Mouse (Mus musculus) adrenal gland, adult (tissue): Measurements from ENCODE around the gene Tuba3b.
A peak's percentile ranks its signal among the peaks of the same experiment; 100 is the strongest.

Experiments
- DNase-seq, 2 experiments: peaks; one replicate each; pipeline ENCODE4 v3.0.0; 2022 to 2023; ENCODE audit warnings: low spot score in 1 of 2; ENCODE audit not compliant: inconsistent age in 2 of 2

Gene Tuba3b

DNA sequence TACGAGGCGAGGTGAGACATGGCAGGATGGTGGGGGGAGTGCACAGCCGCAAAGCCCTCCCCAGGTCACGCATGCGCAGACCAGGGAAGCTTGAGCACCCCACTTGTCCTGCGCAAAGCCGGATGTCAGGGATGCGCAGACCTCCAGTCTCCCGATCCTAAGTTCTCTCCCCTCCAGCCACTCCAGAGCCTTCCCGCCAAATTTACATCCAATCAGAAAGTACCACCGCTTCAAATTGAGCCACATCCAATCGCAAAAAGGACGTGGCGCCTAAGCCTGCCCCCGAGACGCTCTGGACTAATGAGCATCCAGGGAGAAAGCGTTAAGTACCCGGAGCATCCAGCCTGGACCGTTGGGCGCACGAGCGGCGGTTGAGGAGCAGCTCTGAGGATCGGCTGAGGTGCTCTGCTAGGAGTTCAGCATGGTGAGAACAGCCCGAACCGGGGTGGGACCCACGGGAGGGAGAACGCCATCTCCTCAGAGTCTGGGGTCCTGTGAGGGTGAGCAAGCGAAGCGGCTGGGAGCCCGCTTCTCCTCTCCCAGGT is at the start of gene Tuba3b:
Tuba3b (plus strand) TSS at position 92 of the 545 bp plus-strand sequence.
- DNase-seq = no peak

DNA sequence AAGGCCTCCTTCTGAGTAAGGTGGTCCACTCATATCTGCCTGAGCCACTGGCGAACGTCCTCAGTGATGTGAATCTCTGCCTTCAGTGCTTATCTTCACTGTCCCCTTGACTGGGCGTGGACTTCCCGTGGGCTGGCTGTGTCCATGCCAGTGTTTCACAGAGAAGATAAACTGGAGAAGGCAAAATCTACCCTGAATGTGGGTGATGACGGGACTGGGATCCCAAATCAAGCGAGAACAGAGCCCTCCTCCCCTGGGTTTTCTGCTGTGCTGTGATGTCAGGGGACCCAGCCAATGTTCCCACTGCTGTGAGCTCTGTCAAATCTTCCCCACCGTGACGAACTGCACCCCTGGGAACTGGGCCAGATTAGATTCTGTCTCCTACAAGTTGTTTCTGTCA is 48.3 kb upstream of the Tuba3b start:
- no peak for DNase-seq

DNA sequence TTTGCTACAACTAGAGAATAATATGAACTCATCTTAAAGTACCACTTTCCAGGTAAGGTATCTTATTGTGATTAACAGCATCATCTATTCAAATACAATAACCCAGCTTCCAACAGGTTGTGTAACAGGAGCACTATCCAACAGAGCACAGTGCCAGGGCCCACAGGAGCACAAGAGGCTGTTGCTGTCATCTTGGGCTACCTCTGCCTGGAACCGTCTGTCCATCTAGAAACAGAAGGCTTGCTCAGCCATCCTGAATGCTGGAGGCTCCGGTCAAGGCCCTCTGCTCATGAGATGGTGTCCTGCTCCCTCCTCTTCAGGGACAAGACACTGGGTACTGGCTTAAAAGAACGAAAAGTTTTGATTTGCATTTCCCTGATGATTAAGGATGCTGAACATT is 47.7 kb upstream of the Tuba3b start:
- DNase-seq = no peak

DNA sequence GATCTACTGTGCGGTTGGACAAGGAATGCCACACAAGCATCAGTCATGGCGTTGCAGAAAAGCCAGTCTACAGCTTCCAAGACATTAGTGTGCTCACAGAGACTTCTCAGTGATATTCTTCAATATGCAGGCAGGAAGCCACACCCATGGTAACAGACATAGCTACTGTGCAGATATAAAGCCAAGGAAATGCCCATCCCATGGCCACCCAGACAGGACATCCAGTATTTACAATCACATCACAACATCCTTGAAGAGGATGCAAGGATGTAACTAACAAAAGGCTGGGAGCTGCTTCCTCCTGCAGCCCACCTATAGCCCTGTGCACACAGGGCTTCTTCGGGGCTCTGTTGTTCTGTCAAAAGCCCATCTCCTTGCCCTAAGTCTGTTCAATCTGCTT is 46.9 kb upstream of the Tuba3b start:
- no peak for DNase-seq

DNA sequence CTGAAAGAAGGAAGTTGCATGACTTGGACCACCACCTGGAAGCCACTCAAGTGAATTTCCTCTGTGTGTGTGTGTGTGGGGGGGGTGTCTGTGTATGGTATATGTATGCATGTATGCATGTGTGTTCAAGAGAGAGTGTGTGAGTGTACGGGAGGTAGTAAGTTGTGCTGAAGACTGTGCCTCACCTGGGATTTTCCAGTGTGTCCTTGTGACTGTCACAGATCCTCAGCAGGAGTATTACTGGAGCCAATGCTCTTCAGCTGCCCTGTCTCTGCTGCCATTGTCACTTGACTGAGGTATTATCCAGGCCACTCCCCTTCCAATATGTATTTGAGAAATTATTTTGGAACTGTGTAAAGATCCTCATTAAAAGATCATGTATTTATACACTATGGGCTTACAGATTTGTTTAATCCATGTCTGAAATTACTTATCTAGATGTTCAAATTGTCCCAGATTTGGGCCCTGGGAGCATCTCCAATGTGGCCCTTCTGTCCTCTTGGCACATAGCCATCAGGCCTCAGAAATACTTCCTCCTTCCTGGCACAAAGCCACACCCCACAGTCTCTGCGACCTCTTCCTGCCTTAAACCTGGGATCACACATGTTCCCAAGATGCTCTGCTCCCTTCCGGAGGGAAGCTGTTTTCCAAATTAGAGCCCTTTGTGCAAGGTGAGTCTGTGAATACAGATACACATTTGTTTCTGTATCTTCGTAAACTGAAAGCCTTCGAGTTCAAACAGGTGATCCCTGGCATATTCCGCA is 42.1 kb upstream of the Tuba3b start:
- no peak for DNase-seq

DNA sequence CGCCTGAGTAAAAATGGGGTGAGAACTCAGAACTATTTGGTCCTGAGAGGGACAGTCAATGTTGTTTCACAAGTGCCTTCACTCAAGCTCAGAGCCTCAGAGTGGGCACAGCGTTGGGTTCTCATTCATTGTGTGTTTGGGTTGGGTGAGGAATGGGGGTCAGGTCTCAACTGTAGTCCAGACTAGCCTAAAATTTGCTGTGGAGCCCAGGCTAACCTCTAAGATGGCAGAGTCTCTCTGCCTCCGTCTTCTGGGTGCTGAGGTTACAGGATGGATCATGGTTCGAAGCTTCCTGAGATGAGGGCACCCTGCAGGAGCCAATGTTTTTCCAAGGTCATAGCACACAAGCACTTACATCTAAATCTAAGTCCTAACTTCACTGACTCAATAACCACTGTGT is 38.8 kb upstream of the Tuba3b start:
- no peak for DNase-seq

DNA sequence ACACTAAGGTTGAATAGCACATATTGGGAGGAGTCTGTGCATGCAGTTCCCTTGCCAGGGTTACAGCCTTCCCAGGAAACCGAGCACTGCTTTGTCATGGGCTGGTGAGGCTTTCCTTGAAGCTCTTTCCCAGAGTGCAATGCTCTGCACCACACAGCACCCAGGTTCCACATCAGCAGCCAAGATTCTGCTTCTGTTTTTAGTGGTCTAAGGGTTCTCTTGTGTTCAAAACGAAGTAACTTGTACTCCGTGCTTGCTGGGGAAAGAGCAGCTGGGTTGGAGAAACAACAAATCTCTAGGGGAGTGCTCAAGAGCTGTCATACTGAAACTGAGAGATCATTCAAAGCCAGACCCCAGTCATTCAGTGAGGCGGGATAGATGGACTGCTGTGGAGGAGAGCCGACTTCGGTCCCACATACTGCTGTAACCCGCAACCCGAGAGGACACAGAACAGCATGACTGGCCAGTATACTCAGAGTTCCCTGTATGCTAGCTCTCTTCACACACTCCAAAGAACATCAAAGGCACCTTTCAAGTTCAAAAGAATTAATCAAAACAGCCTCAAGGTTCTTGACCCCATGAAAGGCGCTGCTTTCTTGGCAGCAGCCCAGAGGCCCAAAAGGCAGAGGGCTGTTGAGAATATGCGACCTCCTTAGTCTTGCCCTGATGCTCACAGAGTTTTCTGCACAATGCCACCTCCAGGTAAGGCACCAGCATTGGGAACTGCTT is 36.9 kb upstream of the Tuba3b start:
- peak; percentile 61 to 82 for DNase-seq

DNA sequence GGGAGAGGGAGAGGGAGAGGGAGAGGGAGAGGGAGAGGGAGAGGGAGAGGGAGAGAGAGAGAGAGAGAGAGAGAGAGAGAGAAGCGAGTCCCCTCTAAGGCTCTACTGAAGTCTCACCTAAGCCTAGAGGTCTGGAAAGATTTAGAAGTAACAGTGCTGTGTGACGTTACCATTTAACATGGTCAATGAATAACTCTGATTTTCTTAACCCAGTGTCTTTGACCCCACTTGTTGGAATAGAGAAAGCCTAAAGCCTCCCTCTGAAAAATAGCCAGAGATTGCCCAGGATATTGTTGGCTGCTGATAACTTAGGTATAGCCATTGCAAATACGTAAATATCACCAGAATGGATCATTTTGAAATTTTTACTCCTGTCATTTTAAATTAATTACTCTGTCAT is 35.8 kb upstream of the Tuba3b start:
- DNase-seq = no peak

DNA sequence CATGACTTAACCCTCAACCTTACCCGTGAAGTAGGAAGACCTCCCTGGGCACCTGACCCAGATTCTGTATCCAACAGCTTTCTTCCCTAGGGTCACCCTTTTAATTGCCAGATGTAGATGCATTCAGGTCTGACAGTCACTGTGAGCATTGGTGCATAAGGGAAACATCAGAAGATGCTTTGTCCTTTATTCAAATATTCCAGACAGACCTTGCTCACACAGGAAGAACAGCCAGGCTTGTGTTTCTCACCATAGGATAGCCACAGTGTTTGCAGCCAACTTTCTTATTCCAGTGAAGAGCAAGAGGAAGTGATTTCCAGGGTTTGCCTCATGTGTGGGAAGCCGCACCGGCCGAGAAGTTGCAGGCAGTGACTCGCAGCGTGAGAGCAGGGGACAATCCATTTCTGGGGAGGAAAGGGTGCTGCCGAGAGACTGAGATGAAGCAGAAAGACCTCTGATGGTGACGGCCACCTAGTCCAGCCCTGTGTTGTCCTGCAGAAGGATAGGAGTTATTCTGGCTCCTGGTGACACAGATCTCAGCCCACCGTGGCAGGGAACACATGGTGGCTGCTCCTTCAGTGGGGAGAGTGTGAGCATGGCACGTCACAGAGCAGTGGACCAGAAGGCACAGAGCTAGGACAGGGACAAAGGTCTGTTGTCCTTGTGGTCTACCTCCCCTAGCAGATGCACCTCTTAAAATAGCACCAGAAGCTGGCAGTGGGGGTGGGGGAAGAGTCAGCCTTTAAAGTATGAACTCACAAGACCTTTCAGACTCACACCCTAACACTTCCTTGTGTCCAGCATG is 34.0 kb upstream of the Tuba3b start:
- DNase-seq = no peak

DNA sequence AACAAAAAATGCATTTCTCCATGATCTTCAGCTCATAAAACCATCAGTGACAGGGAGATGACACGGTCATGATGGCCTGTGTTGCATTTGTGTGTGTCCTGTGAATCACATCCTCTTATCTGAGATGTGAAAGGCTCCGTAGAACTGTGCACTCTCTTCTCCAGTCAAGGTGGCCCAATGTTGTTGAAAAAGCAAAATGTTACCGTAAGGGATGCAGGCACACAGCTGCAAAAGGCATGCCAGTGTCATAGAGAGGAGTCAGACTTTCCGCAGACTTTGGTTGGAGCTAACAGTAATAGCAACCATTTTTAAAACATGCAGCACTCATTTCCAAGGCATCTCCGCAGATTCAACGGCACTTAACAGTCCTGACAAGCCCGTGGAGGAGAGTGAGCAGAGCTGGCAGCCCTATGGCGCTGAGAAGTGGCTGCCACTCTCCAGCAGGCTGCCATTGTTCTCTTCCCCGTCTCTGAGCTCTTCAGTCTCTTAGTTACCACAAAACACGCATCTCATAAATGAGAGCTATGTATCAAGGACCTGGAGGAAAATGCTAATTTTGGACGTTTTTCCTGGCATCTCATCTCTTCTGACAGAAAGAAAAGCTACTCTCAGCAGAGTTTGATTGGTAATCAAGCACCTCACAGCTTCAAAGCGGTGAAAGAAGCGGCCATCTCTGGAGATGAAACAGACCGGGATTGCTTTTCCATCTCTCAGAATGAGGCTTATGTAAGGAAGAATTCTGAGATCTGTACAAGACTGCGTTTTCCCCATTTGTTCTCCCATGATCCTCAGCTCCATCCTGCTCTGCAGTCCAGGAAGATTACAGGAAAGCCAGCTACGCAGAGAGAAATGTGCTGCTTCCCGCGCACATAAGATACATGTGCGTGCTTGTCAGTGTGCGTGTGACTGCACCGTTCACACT is 30.2 kb upstream of the Tuba3b start:
- DNase-seq = no peak

DNA sequence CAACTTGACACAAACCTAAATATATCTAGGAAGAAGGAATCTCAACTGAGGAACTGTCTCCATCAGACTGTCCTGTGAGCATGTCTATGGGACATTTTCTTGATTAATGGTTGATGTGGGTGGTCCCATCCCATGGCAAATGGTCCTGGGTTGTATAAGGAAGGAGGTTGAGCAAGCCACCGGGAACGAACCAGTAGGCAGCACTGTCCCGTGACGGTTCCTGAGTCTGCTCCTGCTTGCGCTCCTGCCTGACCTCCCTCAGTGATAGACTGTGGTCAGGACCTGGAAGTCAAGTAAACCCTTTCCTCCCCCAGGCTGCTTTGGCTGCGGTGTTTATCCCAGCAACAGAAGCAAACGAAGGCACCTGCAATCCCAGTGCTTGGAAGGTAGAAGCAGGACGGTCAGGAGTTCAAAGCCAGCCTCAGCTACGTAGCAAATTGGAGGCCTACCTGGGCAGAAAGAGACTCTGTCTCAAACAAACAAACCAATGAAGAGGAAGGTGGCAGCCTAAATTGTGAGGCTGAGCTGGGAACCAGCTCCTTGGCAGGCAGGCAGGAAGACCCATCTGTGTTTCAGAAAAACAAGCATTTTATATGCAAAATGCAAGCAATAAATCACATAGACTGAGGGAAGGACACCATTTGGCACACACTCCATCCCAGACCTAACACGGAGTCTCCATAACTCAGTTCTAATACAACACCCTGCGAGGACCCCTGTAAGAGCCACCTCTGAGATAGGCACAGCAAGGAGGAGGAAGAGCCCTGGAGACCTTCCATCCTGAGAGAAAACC is 24.9 kb upstream of the Tuba3b start:
- DNase-seq = no peak

DNA sequence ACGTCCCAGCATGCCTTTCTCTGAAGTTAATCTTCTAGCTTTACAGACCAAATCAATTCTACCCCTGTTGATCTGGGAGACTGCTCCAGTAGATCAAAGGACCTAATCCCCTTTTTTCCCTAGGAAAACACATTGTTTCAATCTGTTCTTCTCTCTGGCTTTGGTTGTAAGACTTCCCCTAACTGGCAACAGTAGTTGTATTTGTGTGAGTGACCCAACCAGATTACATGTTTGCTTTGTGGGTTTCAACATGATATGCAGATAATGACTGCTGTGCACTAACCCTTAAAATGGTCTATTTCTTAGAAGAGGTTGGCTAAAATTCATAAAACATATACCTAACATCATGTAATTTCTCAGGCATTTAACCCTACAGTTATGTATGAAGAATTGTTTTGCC is 24.0 kb upstream of the Tuba3b start:
- DNase-seq = no peak

DNA sequence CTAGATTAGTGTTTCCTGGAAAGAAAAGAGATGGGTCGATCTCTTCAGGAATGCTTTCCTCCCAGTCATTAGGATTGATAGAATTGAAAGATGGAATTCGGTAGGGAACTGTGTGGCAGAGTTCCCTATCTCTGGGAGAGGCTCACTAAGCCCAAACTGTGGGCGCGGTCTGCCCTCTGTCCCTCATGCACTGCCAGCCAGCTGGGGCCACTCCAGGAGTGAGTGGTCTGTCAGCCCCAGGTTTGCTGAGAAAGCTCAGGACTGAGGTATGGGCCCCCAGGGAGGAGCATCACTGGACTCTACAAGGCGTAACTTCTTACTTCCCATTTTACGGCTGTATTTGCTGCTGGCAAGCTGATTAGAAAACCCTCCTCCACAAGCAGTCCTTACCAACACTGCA is 23.5 kb upstream of the Tuba3b start:
- DNase-seq = no peak

DNA sequence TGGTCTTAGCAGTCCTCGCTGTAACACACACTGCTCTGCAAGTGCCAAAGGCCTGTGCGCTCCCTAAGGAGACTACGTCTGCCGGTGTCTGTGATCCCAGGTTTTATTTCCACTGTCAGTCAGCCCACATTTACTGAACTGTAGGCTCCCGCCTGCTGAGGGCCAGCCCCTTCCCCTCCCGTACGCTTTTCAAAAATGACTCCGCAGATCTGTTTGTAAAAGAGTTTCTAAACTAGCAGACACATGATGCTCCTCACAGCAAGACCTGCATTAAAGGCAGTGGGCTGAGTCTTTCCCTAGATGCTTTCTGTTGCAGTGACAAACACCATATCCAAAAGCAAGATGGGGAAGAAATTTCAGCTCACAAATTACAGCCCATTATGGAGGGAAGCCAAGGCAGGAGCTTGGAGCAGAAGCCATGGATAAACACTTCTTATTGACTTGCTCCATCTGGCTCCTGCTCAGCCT is 23.0 kb upstream of the Tuba3b start:
- no peak for DNase-seq

DNA sequence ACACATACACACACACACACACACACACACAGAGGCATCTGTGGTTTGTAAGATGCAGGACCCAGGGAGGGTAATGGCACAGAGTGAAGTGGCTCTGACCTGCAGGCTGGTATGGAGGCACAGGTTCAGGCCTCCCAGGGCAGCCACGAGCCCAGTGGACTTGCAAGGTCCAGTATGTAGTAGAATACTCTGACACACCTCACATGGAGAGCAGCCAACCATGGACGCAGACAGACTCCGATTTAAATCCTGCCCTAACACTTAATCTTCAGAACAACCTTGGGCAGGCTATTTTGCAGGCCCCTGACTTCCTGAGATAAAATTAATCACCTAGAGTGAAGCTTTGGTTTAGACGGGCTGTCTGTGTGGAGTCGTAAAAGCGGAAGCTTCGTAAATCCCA is 21.6 kb upstream of the Tuba3b start:
- peak; percentile 59 to 87 for DNase-seq

DNA sequence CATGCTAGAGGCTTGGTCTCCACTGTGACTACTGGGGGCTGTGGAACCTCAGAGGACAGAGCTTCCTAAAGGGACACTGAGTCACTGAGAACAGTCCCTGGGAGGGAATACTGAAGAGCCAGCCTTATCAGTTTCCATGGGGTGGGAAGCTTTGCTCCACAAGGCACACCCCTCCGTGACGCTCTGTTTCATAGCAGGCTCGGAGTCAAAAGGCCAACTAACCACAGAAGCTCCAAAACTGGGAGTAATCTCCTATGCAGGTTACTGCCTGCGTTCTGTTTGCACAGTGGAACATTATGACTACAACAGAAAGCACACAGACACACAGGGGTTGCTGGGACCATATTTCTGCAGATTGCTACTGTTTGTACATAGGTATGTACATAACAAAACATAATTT is 19.7 kb upstream of the Tuba3b start:
- DNase-seq = no peak

DNA sequence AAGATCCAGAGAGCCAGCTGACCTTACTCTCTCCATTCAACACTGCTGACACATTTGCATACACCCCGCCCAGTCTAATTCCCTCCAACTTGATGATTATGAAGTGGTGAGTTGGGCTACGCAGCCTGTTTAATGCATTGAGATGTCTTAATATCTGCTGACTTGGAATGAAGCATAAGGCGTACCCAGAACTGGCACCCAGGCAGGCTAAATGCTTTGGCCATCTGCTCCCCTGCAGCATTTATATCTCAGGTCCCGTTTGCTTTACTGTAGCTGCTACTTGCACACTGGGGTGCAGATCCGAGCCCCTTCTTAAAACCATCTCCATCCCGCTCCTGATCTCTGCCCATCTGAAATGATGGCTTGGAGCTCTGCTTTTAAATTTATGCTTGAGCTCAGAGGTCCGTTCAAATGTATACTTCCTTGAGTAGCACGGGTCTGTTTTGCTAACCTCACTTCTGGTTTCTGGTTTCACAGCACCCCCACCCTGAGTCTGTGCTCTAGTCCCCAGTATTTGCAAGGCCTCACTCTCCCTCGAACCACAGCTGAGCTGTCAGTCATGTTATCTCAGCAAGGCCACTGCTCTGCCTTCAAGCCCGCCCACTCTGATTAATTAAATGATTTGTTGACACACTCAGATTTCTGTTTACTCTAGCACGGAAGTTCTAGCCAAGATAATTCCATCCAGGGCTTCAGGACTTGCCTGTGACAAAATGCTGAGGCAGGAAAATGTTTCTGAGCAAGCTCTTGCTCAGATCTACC is 16.6 kb upstream of the Tuba3b start:
- DNase-seq = peak in 1 of 2 experiments; percentile 78

DNA sequence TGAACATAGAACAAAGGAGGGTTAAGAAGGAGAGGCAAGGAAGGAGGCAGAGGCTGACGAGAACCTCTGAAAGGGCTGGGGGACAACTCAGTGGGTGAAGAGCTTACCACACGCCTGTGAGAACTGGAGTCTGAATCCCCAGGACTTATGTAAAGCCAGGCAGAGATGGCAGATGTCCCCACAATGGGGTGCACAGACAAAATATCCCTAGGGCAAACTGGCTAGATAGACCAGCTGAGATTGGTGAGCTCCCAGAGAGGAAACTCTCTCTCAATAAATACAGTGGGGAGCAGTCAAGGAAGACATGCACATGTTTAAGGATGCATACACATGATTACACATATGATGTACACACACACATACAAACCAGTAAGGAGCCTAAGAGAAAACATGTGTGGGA is 11.4 kb upstream of the Tuba3b start:
- DNase-seq = no peak

DNA sequence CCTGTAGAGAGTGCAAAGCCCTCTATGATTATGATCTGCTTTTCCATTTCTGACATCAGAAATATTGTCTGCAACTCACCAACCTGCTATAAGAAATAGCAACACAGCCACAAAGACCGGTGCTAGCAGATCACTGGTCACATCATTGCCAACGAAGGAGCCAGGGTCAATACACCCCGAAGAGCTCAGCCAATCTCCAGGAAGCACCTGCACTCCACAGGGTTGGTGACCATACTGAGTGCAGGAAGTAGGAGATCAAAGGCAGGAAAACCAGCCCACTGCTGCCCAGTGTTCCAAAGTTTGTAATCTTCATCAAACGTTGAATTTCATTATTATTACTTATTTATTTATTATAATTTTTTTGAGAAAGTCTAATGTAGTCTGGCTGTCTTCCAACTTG is 10.9 kb upstream of the Tuba3b start:
- no peak for DNase-seq
